Mouse (Mus musculus) liver, postnatal 0 days (tissue): ENCODE results near the gene Igsf3.

Source experiments
- CTCF ChIP-seq: sonication (generic); IDR thresholded peaks from 2 replicates; pipeline ENCODE4 v1.5.1; 2016; ENCODE audit warnings: antibody characterized with exemption, low read depth
- EP300 ChIP-seq: IDR thresholded peaks from 2 replicates; pipeline ENCODE4 v1.6.1; 2016; ENCODE audit warnings: antibody characterized with exemption, low read depth, mild to moderate bottlenecking

- no peak for TF ChIP-seq CTCF
- TF ChIP-seq EP300, result no peak
Measured at GRCm38 (mm10) chr3:101501611-101502010, 124.7 kb downstream of the Igsf3 start.
